Comparison of ENCODE assay signal across 23 mouse cellular contexts in the genomic region with DNA sequence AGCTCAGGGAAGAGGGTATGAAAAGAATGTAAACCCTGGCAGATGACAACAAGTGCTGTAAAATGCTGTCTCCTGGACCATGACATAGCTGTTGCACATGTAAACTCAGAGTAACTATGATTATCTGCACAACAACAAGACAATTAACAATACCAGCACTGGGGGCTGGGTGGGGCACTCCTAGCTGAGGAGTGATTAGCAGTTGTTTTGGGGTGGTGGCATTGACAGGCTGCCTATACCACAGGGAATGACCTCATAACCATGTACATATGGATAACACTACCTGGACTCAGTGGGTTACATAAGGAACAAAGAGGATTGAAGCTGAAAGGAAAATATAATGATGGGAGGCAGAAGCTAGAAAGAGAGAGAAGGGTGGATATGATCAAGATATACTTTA. TPM values are rescaled to one million over a fixed set of nuclear protein-coding genes. Genes with fewer than 3 reads are reported as not detected.
DNase-seq lines count a peak whose midpoint lies in the region; ATAC-seq and TF ChIP-seq lines count a peak whose summit lies in the region.
"Had no signal": no experiment of that assay in that cellular context is flagged by ENCODE, and none has a peak within 500 bp of the region (broad histone marks: within the 10 kb centered on the region; RNA-seq: fewer than 3 reads in every experiment).

No protein-coding gene starts in this region.

- peak; percentile 80 for ATAC-seq in liver, embryonic 11.5 days (replicated peaks; ENCODE audit: low FRiP score)
- peak; percentile 70 for ATAC-seq in liver, embryonic 13.5 days (ENCODE audit: low read depth)
- peak; percentile 71 for ATAC-seq in liver, postnatal 0 days
- ATAC-seq: forebrain, embryonic 14.5 days; forebrain, postnatal 0 days; hindbrain, embryonic 16.5 days had no signal

- TF ChIP-seq EP300 in liver, postnatal 0 days (IDR thresholded peaks at IDR 0.05; ENCODE audit: low read depth), result no peak

- no peak for DNase-seq in liver, embryonic 11.5 days (ENCODE audit: low spot score)
- no peak for DNase-seq in liver
- peak; percentile 11 for DNase-seq in liver, embryonic 13.5 days
- no peak for DNase-seq in liver, postnatal 0 days
- no peak for DNase-seq in thymus, postnatal 4 days
- DNase-seq in left cerebral cortex, adult 18-20 months (ENCODE audit: low spot score in 2 of 2), result no peak
- DNase-seq in urinary bladder, postnatal 4 days (ENCODE audit: low spot score in 2 of 2), result no peak
- DNase-seq in ovary, adult 18-20 months (ENCODE audit: low spot score), result no peak
- DNase-seq: adrenal gland, postnatal 14 days; cerebellum, adult 18-20 months; cerebellum, adult 9-10 months; cerebellum, postnatal 14 days; forebrain, postnatal 0 days; gastrocnemius, postnatal 25 days; heart, adult 18-20 months; heart, postnatal 10 days; heart, postnatal 36 days had no signal

- no peak overlapping the region for H3K9ac ChIP-seq in liver, embryonic 11.5 days (ENCODE audit: low read depth, low read length)
- H3K9ac ChIP-seq in liver, embryonic 13.5 days, result no peak overlapping the region
- H3K9ac ChIP-seq in liver, postnatal 0 days (replicated peaks), result no peak overlapping the region
- H3K9ac ChIP-seq: forebrain, postnatal 0 days; heart, embryonic 12.5 days; heart, embryonic 15.5 days; hindbrain, embryonic 13.5 days had no signal

- H3K36me3 ChIP-seq in liver, embryonic 11.5 days (ENCODE audit: control insufficient read depth, insufficient read depth, low read length), result no peaks in the 10 kb centered on the region
- H3K36me3 ChIP-seq in liver, embryonic 13.5 days, result peaks cover 9% of the 10 kb centered on the region; the same call in 1 of the 2 replicates
- peaks cover 3% of the 10 kb centered on the region; the same call in 1 of the 2 replicates for H3K36me3 ChIP-seq in liver, postnatal 0 days (replicated peaks; ENCODE audit: insufficient read depth, low read length)
- H3K36me3 ChIP-seq: heart, embryonic 15.5 days had no signal

- H3K4me1 ChIP-seq in liver, embryonic 11.5 days (replicated peaks; ENCODE audit: control insufficient read depth, insufficient read depth, low read length), result no peaks in the 10 kb centered on the region
- H3K4me1 ChIP-seq in liver, embryonic 13.5 days (replicated peaks), result no peaks in the 10 kb centered on the region
- H3K4me1 ChIP-seq in liver, postnatal 0 days (ENCODE audit: insufficient read depth), result no peaks in the 10 kb centered on the region
- H3K4me1 ChIP-seq: heart, embryonic 12.5 days; heart, embryonic 15.5 days; hindbrain, embryonic 10.5 days; hindbrain, embryonic 13.5 days had no signal

- no peaks in the 10 kb centered on the region for H3K9me3 ChIP-seq in liver, embryonic 11.5 days (ENCODE audit: control insufficient read depth, low read length)
- H3K9me3 ChIP-seq in liver, embryonic 13.5 days (replicated peaks), result no peaks in the 10 kb centered on the region
- H3K9me3 ChIP-seq in liver, postnatal 0 days (ENCODE audit: low read length), result no peaks in the 10 kb centered on the region
- H3K9me3 ChIP-seq: heart, embryonic 12.5 days; heart, embryonic 15.5 days; hindbrain, embryonic 10.5 days; hindbrain, embryonic 13.5 days had no signal

- no peak overlapping the region for H3K4me3 ChIP-seq in liver, embryonic 11.5 days (ENCODE audit: low read depth, low read length)
- no peak overlapping the region for H3K4me3 ChIP-seq in liver, embryonic 13.5 days (replicated peaks)
- no peak overlapping the region for H3K4me3 ChIP-seq in liver, postnatal 0 days (ENCODE audit: low read depth, low read length)
- H3K4me3 ChIP-seq: heart, embryonic 12.5 days; heart, embryonic 15.5 days; hindbrain, embryonic 10.5 days; hindbrain, embryonic 13.5 days had no signal

- H3K4me2 ChIP-seq in liver, embryonic 11.5 days, result no peak overlapping the region
- H3K4me2 ChIP-seq in liver, embryonic 13.5 days, result no peak overlapping the region
- no peak overlapping the region for H3K4me2 ChIP-seq in liver, postnatal 0 days (ENCODE audit: low read depth, low read length)
- H3K4me2 ChIP-seq: heart, embryonic 12.5 days; heart, embryonic 15.5 days; hindbrain, embryonic 13.5 days had no signal

- no peak for TF ChIP-seq CTCF in liver, postnatal 0 days (IDR thresholded peaks at IDR 0.05; ENCODE audit: low read depth)

- H3K27ac ChIP-seq in liver, embryonic 11.5 days (ENCODE audit: low read depth, low read length), result no peak overlapping the region
- no peak overlapping the region for H3K27ac ChIP-seq in liver, embryonic 13.5 days
- no peak overlapping the region for H3K27ac ChIP-seq in liver, postnatal 0 days (ENCODE audit: low read depth)
- H3K27ac ChIP-seq: heart, embryonic 15.5 days; hindbrain, embryonic 10.5 days; hindbrain, embryonic 13.5 days had no signal

- peaks cover 3% of the 10 kb centered on the region; the same call in 1 of the 2 replicates for H3K27me3 ChIP-seq in liver, embryonic 11.5 days (replicated peaks; ENCODE audit: control insufficient read depth, insufficient read depth, low read length)
- no peaks in the 10 kb centered on the region for H3K27me3 ChIP-seq in liver, embryonic 13.5 days
- H3K27me3 ChIP-seq in liver, postnatal 0 days (ENCODE audit: insufficient read depth, low read length), result no peaks in the 10 kb centered on the region
- H3K27me3 ChIP-seq: heart, embryonic 12.5 days; heart, embryonic 15.5 days had no signal

RNA-seq across cellular contexts. Expression of gene Trappc2, which starts 32.5 kb away (rescaled TPM):
- polyA plus RNA-seq in liver, embryonic 11.5 days (2014; fragmentation: Nextera tagmentation; extraction: Ambion mirVana), result 24.0 and 25.4 TPM in 2 replicates
- 14.3 and 16.9 TPM in 2 replicates for polyA plus RNA-seq in liver, embryonic 13.5 days (2015; fragmentation: Nextera tagmentation; extraction: Ambion mirVana)
- polyA plus RNA-seq in liver, postnatal 0 days (2015; fragmentation: Nextera tagmentation; extraction: Ambion mirVana), result 12.9 and 13.1 TPM in 2 replicates
- 10 to 100 TPM; 51.9 to 58.3 TPM for total RNA-seq in left cerebral cortex, adult 18-20 months (2021)

RNA-seq across cellular contexts. Expression of gene Ofd1, which starts 32.6 kb away (rescaled TPM):
- polyA plus RNA-seq in liver, embryonic 11.5 days (2014; fragmentation: Nextera tagmentation; extraction: Ambion mirVana), result 6.1 and 6.9 TPM in 2 replicates
- polyA plus RNA-seq in liver, embryonic 13.5 days (2015; fragmentation: Nextera tagmentation; extraction: Ambion mirVana), result 2.6 and 3.7 TPM in 2 replicates
- 2.5 and 2.7 TPM in 2 replicates for polyA plus RNA-seq in liver, postnatal 0 days (2015; fragmentation: Nextera tagmentation; extraction: Ambion mirVana)
- total RNA-seq in left cerebral cortex, adult 18-20 months (2021), result 1 to 10 TPM; 5.9 to 6.2 TPM
